Mouse (Mus musculus) heart, adult 18-20 months (tissue): ENCODE measurements at regions not wholly inside any gene's neighbourhood (a gene's known extent, or its start where the extent isn't known, plus 50 kb on each side); places are given as distances from the start of the nearest gene placed in this dataset.

Experiments used
- DNase-seq, 2 experiments: peaks; one replicate each; pipeline ENCODE4 v3.0.0; 2021 to 2022; ENCODE audit warnings: mixed read lengths in 1 of 2

DNA sequence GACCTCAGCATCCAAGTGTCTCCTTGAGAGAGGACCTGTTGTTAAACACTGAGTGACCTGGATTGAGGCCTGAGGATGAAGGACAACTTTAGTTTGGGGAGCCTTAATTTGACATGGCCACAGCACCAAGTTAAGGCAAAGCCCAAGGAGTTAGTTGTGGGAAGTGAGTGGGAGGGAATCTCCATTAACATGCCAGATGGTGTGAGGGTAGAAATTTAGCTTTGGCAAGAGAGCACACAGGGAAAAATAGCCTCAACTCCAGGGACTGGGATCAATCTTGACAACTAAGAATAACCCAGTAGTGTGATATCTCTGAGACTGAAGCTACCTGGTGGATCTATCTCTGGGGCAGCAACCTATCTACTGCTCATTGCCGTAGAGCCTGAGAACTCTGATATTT is 105.4 kb downstream of the Ahr start:
- DNase-seq: no peak

DNA sequence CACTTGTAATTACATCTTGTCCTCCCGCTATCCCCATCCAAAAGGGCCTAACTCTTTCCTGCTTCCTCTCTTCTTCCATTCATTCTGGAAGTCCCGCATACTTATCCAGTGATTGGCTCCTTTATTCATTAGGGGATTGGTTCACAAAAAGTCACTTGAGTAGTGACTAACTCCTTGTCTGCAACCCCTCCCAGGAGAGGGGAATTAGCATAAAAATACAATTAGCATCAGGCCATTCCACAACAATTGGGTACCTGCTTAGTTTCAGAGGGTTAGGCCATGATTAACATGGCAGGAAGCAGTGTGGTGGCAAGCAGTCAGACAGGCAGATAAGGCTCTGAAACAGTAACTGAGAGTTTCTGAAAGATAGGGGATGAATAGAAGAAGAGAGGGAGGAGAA is 115.6 kb downstream of the Ahr start:
- no peak for DNase-seq

- DNase-seq: peak; percentile 36 to 41
Measured at GRCm38 (mm10) chr12:35417943-35418342, 116.9 kb downstream of the Ahr start.

- no peak for DNase-seq
Measured at GRCm38 (mm10) chr12:35416583-35416982, 118.3 kb downstream of the Ahr start.

- no peak for DNase-seq
Measured at GRCm38 (mm10) chr12:35412715-35413114, 122.1 kb downstream of the Ahr start.

- DNase-seq: no peak
Measured at GRCm38 (mm10) chr12:35408461-35408860, 126.4 kb downstream of the Ahr start.

DNA sequence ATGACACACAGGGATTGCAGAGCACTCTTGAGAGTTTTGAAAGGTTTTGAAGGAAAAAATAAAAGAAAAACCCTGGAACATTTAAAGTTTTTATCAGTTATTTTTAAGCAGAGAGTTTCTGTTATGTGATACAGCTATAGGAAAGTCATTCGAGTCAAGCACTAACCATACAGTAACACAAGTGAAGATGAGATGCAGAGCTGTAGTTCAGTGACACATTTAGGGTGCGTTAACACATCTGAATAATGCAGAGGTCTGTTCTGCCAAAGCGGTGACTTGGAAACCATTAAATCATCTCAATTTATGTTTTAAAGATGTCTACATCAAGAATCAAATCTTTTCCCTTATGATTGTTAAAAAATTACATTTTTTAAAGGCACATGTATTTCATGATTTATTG is 126.8 kb downstream of the Ahr start:
- DNase-seq: no peak

GRCm38 (mm10) chr12:35401853-35402252 is 133.0 kb downstream of the Ahr start:
- no peak for DNase-seq

- no peak for DNase-seq
Measured at GRCm38 (mm10) chr12:35401219-35401618, 133.6 kb downstream of the Ahr start.

GRCm38 (mm10) chr12:35395211-35395610 is 139.6 kb downstream of the Ahr start:
- DNase-seq: no peak

- DNase-seq: peak; percentile 17 to 59
Measured at GRCm38 (mm10) chr12:35392111-35392510, 142.7 kb downstream of the Ahr start.

DNA sequence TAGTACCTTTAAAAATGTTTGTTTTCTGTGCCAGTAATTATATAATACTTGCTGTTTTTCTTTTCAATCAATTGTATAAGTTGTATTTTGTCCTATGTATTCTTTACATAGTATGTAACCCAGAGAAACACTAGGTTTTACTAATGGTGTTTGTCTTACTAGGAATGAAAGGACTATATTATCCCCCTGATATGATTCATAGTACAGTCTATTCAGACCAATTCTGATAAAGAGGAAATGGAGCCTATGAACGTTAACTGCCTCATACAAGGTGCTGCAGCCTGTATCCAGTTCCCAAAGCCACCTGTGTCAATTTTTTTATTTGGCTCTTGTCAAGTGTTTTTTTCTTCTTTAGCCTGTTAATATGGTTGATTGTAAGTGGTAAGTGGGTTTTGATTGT is 144.6 kb downstream of the Ahr start:
- DNase-seq: no peak

DNA sequence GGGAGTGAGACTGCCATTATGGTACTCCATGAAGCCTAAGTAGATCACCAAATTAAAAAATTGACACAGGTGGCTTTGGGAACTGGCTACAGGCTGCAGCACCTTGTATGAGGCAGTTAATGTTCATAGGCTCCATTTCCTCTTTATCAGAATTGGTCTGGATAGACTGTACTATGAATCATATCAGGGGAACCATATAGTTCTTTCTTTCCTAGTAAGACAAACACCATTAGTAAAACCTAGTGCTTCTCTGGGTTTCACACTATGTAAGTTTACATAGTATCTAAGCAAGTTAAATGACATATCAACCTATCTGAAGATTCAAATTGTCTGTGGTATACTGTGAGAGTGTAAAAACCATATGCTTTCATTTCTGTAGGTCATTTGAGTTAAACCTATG is 145.0 kb downstream of the Ahr start:
- no peak for DNase-seq

GRCm38 (mm10) chr12:35384211-35384610 is 150.6 kb downstream of the Ahr start:
- peak; percentile 17 to 33 for DNase-seq

- DNase-seq: no peak
Measured at GRCm38 (mm10) chr12:35377266-35377665, 157.6 kb downstream of the Ahr start.

DNA sequence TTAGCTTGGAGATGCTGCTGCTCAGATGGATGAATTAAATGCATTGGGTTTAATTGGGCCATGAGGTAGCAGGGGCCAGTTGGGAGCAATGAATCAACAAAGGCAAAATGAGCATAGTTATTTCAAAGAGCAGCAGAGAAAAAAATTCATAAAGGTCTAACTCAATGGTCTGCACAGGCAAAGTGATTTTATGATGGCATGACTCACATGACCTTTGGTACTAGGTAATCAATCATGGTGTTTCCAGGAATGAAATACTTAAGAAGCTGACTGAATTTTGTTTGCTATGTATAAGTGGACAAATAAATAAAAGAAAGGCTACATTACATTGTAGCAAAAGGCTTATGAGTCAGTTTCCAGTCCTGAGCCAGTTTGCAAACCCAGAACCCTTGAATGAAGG is 158.5 kb downstream of the Ahr start:
- no peak for DNase-seq

DNA sequence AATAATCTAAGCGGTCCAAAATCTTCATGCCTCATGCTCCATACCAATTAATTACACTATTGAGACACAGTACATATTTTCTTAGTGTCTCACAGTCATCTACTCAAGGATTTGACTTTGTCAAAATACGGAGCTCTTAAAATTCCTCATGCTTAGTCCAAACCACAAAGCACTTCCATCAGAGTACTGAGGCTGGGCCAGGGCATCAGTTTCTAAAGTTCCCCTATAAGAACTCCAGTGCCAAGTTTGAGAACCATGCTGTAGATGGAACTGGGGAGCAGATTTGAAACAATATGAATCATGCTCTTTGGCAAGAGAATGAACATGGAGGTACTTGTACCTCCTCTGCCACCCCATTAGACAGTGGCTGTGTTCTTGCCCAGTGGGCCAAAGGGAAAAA is 176.9 kb downstream of the Ahr start:
- no peak for DNase-seq

DNA sequence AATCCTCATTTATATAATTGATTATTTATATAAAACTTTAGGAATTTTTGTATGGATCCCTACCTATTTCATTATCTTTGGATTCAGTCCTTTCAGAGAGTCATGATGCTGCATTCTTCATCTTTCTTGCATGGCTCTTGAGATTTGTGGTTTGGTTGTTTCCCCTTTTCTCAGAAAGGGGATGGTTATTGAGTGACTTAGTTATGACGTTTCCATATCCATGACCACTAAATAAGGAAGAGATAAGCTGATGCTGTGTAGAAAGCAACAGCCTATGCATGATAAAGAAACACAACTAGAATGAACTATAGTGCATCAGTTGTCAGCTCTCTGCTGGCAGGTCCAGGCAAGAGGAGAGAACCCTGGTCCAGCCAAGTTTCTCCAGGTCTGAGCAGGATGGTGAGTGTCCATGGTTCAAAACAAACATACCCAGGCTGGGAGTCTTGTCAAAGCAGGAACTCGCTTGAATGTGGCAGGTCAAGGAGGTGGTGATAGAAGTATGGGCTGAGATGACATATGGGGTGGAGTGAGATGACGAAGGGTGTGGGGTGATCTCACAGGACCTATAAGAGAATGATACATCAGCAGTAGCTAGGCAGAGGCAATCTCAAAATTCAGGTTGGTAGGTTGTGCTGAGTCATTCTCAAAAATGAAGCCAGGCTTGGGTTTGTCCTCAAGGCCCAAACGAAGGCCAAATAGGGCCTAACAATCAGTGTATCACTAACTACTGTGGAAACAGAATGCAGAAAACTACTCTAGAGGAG is 196.5 kb downstream of the Ahr start:
- no peak for DNase-seq

DNA sequence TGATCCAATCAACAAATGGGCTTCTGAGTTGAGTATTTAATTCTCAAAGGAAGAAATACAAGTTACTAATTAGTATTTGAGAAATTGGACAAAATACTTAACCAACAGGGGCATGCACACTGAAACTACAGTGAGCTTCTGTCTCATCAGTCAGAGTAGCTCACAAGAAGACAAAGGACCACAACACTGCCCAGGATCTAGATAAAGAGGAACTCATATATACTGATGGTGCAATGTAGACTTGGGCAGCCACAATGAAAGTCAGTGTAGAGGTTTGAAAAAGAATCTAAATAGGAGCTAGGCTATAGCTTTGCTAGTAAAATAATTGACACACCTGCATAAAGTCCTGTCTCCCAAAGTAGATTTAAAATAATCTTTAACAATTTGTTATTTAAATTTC is 198.5 kb downstream of the Ahr start:
- DNase-seq: no peak

DNA sequence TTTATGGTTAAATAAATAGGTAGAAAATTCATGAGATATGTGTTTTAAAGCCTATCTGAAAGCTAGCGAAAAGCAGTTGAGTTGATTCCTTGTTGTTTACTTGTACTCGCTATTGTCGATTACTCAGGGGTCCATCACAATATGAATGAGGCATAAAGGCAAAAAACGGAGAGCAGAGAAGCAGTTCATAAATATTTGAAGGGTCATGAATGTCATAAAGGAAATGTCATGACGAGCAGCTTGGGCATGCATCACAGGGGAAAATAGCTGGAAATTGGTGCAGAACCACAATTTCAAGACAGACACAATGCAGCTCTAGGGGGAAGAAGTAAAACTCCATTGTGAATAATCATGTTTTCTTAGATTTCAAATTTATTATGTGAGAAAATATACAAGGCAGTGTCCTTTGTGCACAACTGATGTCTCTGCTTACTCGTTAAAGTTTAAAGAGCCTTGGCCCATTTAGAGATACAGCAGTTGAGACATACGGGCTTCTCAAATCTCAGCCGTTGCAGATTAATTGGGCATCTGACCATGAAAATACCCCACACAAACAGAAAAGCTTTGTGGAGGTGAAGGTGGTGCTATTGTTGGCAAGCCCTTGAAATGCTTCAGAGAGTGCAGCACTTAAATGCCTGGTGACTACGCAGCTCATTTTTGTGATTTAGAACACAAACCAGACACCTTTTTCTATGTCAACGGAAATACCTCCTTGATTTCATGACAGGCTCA is 200.3 kb downstream of the Ahr start:
- DNase-seq: no peak

- DNase-seq: peak in 1 of 2 experiments; percentile 31
Measured at GRCm38 (mm10) chr12:35331303-35331702, 203.5 kb downstream of the Ahr start.

GRCm38 (mm10) chr12:35329699-35330098 is 205.1 kb downstream of the Ahr start:
- no peak for DNase-seq

- DNase-seq: peak in 1 of 2 experiments; percentile 23
Measured at GRCm38 (mm10) chr12:35319571-35319970, 215.3 kb downstream of the Ahr start.

DNA sequence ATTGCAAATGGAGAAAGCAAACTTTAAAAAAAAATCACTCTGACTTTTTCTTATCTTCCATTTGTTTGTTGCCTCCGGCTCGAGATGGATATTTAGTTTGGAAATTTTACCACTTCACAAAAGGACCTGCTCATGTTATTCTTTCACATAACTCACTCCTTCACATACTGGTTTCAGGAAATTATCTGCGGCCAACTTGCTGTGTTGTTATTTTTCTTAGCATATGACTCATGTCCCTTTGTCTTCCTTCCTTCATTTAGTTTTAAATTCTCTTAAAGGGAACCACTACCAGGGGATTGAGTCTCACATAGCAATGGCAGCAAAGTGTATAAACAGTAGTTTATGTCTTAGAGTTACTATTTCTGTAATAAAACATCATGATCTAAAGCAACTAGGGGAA is 217.8 kb downstream of the Ahr start:
- peak in 1 of 2 experiments; percentile 52 for DNase-seq
